Comparison of ENCODE assay signal across 8 mouse cellular contexts in genomic region chr16:34667031-34667726, GRCm38 (mm10). TPM values are rescaled to one million over a fixed set of nuclear protein-coding genes. Genes with fewer than 3 reads are reported as not detected.
DNase-seq lines count a peak whose midpoint lies in the region; ATAC-seq and TF ChIP-seq lines count a peak whose summit lies in the region.

No protein-coding gene starts in this region.

- H3K36me3 ChIP-seq in hindbrain, embryonic 11.5 days (ENCODE audit: control insufficient read depth, insufficient read depth, low read length), result no peaks in the 10 kb centered on the region
- H3K36me3 ChIP-seq in lung, postnatal 0 days (ENCODE audit: insufficient read depth, low read length), result no peaks in the 10 kb centered on the region

- H3K27ac ChIP-seq in hindbrain, embryonic 11.5 days (ENCODE audit: low read depth, low read length), result no peak overlapping the region
- peak overlapping the region; percentile 16; the same call in 1 of the 2 replicates for H3K27ac ChIP-seq in lung, postnatal 0 days (ENCODE audit: low read length)

- 5% methylated on average over 20 of the region's 20 CpGs for WGBS in hindbrain, embryonic 11.5 days
- WGBS in lung, postnatal 0 days, result 4% methylated on average over 19 of the region's 20 CpGs

- H3K4me1 ChIP-seq in hindbrain, embryonic 11.5 days (replicated peaks; ENCODE audit: control insufficient read depth, insufficient read depth, low read length), result no peaks in the 10 kb centered on the region
- 0 out of 2 replicates have a peak, but pooled peaks cover 3% of the 10 kb centered on the region for H3K4me1 ChIP-seq in lung, postnatal 0 days (ENCODE audit: insufficient read depth, low read depth, low read length)

- ATAC-seq in hindbrain, embryonic 11.5 days (ENCODE audit: low FRiP score), result peak; percentile 68
- ATAC-seq in lung, postnatal 0 days, result peak; percentile 96

- peak overlapping the region; percentile 26 for H3K4me2 ChIP-seq in hindbrain, embryonic 11.5 days (replicated peaks; ENCODE audit: low read depth, low read length)
- H3K4me2 ChIP-seq in lung, postnatal 0 days (replicated peaks; ENCODE audit: low read depth, low read length), result peak overlapping the region; percentile 43; the same call in 1 of the 2 replicates

- H3K4me3 ChIP-seq in hindbrain, embryonic 11.5 days (ENCODE audit: low read depth, low read length), result no peak overlapping the region
- no peak overlapping the region for H3K4me3 ChIP-seq in lung, postnatal 0 days (ENCODE audit: low read depth, low read length)

- no peaks in the 10 kb centered on the region for H3K27me3 ChIP-seq in hindbrain, embryonic 11.5 days (ENCODE audit: control insufficient read depth, insufficient read depth, low read length)
- H3K27me3 ChIP-seq in lung, postnatal 0 days (replicated peaks; ENCODE audit: insufficient read depth, low read length), result no peaks in the 10 kb centered on the region

- TF ChIP-seq EP300 in lung, postnatal 0 days (IDR thresholded peaks at IDR 0.05), result peak; percentile 59

- H3K9ac ChIP-seq in hindbrain, embryonic 11.5 days (ENCODE audit: low read depth, low read length), result no peak overlapping the region
- H3K9ac ChIP-seq in lung, postnatal 0 days (replicated peaks; ENCODE audit: low read depth), result no peak overlapping the region

- peak; percentile 62 for DNase-seq in MN1 (ENCODE audit: low spot score)
- DNase-seq in cerebellum, adult 9-10 months, result peak; percentile 72
- DNase-seq in frontal cortex, postnatal 10 days (ENCODE audit: low spot score in 2 of 2), result peak; percentile 38 to 64
- DNase-seq in hindbrain, embryonic 11.5 days (ENCODE audit: low spot score), result peak; percentile 85
- peak; percentile 57 for DNase-seq in layer of hippocampus, adult 9-11 months
- peak; percentile 94 for DNase-seq in lung, postnatal 0 days (ENCODE audit: low spot score)
- peak; percentile 66 for DNase-seq in ovary, postnatal 14 days (ENCODE audit: low spot score)
- peak; percentile 29 to 72 for DNase-seq in thymus, postnatal 10 days (ENCODE audit: low spot score in 2 of 2)

- peak; percentile 97 for TF ChIP-seq CTCF in lung, postnatal 0 days (IDR thresholded peaks at IDR 0.05)

- no peaks in the 10 kb centered on the region for H3K9me3 ChIP-seq in hindbrain, embryonic 11.5 days (ENCODE audit: control insufficient read depth, low read length)
- no peaks in the 10 kb centered on the region for H3K9me3 ChIP-seq in lung, postnatal 0 days (ENCODE audit: low read length)

RNA-seq across cellular contexts. Expression of gene Ropn1, which starts 17.5 kb away (rescaled TPM):
- not detected in 2 replicates for polyA plus RNA-seq in hindbrain, embryonic 11.5 days (2014; fragmentation: Nextera tagmentation; extraction: Ambion mirVana)
- polyA plus RNA-seq in lung, postnatal 0 days (2015; fragmentation: Nextera tagmentation; extraction: Ambion mirVana), result not detected in 2 replicates

RNA-seq across cellular contexts. Expression of gene Ccdc14, which starts 23.2 kb away (rescaled TPM):
- 11.3 and 11.4 TPM in 2 replicates for polyA plus RNA-seq in hindbrain, embryonic 11.5 days (2014; fragmentation: Nextera tagmentation; extraction: Ambion mirVana)
- polyA plus RNA-seq in lung, postnatal 0 days (2015; fragmentation: Nextera tagmentation; extraction: Ambion mirVana), result 2.7 and 2.9 TPM in 2 replicates
